Mouse (Mus musculus): ENCODE measurements around the gene Rreb1. TPM values are rescaled to one million over a fixed set of nuclear protein-coding genes. Genes with fewer than 3 reads are reported as not detected.
A peak's percentile ranks its signal among the peaks of the same experiment; 100 is the strongest.

The Rreb1 gene
- polyA plus RNA-seq, 1 experiment from 2014 or later = 4.4 TPM

DNA sequence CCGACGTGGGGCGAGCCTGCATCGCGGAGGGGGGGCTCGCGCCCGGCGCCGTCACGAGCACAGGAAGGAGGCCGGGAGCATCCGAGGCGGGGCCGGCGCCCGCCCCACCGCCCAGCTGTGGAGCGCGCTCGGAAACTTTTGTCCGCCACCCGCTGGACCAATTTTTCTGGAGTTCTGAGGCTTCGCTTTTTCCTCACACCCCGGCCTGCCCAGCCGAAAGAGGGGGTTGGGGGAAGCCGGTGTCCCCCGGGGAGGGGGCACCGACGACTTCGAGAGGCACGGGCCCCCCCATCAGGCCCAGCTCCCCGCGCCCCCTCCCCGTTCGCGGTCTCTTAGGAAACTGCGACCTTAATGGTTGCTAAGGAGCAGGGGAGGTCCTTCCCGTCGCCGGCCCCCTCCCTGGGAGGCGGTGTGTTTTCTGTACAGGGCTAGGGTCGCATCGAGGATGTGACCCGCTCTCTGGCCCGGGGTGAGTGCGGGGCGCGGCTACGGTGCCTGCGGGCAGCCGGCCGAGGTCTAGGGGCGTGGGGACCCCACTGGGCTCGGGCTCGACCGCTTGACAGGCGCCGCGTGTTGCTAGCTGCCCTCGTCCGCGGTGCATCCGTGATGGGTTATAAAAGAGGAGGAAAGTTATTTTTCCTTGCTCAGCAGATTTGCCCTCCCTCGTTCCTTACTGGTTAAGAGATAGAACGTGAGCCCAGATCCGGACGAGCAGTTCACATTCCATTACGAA lies 49.2 kb downstream of the Rreb1 start:
- Histone ChIP-seq H3K4me2 (ENCODE audit: low read depth, low read length) (peak overlapping the region; percentile 99), H3K4me1 (ENCODE audit: insufficient read depth) (peaks cover 50% of the 10 kb centered on the region), H3K27ac (ENCODE audit: low read depth) (peak overlapping the region; percentile 89), H3K27me3 (ENCODE audit: insufficient read depth, low read length) (no peaks in the 10 kb centered on the region), H3K36me3 (replicated peaks; ENCODE audit: insufficient read depth, low read length) (no peaks in the 10 kb centered on the region; the same call in 1 of the 2 replicates), H3K9ac (replicated peaks) (peak overlapping the region; percentile 86), H3K4me3 (ENCODE audit: low read depth, low read length) (peak overlapping the region; percentile 75), H3K9me3 (ENCODE audit: low read length) (no peaks in the 10 kb centered on the region)
- TF ChIP-seq EP300 (IDR thresholded peaks at IDR 0.05; ENCODE audit: low read depth) (no peak), CTCF (IDR thresholded peaks at IDR 0.05; ENCODE audit: low read depth) (peak; percentile 5; the same call in 1 of the 2 replicates)
- WGBS (ENCODE audit: insufficient replicate concordance) = under 1% methylated on average over 54 of the region's 69 CpGs
- ATAC-seq (peak; percentile 54), DNase-seq (peak; percentile 70)

DNA sequence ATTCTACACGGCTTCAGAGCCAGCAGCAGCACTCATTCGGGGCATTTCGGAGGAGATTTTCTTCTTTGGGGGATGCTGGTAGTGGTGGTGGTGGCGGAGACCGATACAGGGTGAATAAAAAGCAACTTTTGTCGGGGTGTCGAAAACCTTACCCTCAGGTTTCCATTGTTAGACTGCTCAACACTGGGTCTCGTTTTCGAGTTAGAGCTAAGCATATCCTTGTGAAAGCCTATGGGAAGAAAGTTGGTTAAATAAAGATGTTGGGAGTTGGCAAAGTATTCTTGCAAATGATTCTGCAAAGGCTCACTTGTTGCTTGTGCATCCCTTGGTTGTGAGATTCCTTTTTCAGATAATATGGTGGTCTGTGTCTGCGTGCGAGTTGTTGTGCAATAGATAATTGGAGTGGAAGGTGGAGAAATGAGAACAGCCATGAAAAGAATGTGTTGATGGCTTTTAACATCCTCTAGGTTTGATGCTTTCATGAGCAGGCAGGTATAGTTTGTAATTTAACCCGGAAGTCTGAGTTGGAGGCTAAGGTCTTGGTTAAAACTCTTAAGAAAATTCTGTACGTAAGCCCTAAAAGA lies 49.9 kb downstream of the Rreb1 start:
- Histone ChIP-seq H3K36me3 (replicated peaks; ENCODE audit: insufficient read depth, low read length) (no peaks in the 10 kb centered on the region; the same call in 1 of the 2 replicates), H3K4me2 (ENCODE audit: low read depth, low read length) (peak overlapping the region; percentile 99), H3K9me3 (ENCODE audit: low read length) (no peaks in the 10 kb centered on the region), H3K4me3 (ENCODE audit: low read depth, low read length) (peak overlapping the region; percentile 75), H3K27ac (ENCODE audit: low read depth) (peak overlapping the region; percentile 89), H3K27me3 (ENCODE audit: insufficient read depth, low read length) (no peaks in the 10 kb centered on the region), H3K9ac (replicated peaks) (peak overlapping the region; percentile 86), H3K4me1 (ENCODE audit: insufficient read depth) (peaks cover 55% of the 10 kb centered on the region)
- 8% methylated on average over 13 of the region's 13 CpGs for WGBS (ENCODE audit: insufficient replicate concordance)
- no peak for ATAC-seq
- DNase-seq = no peak
- TF ChIP-seq EP300 (IDR thresholded peaks at IDR 0.05; ENCODE audit: low read depth) (no peak), CTCF (IDR thresholded peaks at IDR 0.05; ENCODE audit: low read depth) (no peak)

DNA sequence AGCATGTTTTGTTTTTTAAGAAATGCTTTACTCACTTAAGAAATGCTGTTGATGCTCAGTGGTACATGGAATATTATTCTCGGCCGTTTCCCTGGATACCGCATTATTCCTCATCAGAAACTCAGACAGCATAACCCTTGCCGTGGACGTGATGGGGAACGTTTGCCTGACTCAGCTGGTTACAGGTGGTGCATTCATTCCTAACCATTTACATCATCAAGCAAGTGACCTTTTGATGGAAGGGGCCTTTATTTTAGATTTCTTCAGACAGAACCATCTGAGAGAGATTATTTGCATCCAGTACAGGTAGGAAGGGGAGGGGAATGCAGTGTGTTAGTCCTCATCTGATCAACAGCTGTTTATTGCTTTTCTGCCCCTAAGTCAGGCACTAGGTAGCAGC lies 50.7 kb downstream of the Rreb1 start:
- Histone ChIP-seq H3K4me1 (ENCODE audit: insufficient read depth) (peaks cover 62% of the 10 kb centered on the region), H3K9ac (replicated peaks) (no peak overlapping the region)
- WGBS (ENCODE audit: insufficient replicate concordance) = 57% methylated on average over 6 of the region's 6 CpGs

DNA sequence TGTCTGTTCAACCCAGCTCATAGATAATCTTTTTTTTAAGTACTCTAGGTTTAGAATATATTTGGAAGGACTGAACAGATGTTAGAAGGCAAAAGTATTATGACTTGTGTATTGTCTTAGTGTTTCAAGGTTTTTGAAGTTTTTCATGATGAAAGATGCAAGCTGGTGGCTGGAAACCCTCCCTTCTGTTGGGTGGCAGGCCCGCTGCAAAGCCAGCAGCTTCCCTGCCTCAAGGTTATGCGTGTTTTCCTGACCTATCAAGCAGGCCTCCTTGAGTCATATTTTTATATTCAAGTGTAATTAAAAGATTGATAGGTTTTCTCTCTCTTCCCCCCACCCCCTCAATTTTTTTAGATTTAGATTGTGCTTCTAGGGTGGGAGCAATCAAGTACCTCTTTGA lies 52.1 kb downstream of the Rreb1 start:
- 57% methylated on average over 2 of the region's 2 CpGs for WGBS (ENCODE audit: insufficient replicate concordance)
- no peaks in the 10 kb centered on the region; the same call in 1 of the 2 replicates for H3K36me3 ChIP-seq (replicated peaks; ENCODE audit: insufficient read depth, low read length)
- H3K27ac ChIP-seq (ENCODE audit: low read depth) = 0 out of 2 replicates have a peak overlapping the region, but pooled peaks have one; percentile 55
- TF ChIP-seq EP300 (IDR thresholded peaks at IDR 0.05; ENCODE audit: low read depth) (no peak), CTCF (IDR thresholded peaks at IDR 0.05; ENCODE audit: low read depth) (no peak)
- no peaks in the 10 kb centered on the region for H3K27me3 ChIP-seq (ENCODE audit: insufficient read depth, low read length)
- no peak overlapping the region for H3K9ac ChIP-seq (replicated peaks)
- no peak overlapping the region for H3K4me3 ChIP-seq (ENCODE audit: low read depth, low read length)
- H3K4me1 ChIP-seq (ENCODE audit: insufficient read depth) = peaks cover 57% of the 10 kb centered on the region
- H3K9me3 ChIP-seq (ENCODE audit: low read length) = no peaks in the 10 kb centered on the region
- DNase-seq (no peak), ATAC-seq (no peak)
- H3K4me2 ChIP-seq (ENCODE audit: low read depth, low read length) = no peak overlapping the region

More for the DNA sequence above, 50.7 kb downstream of the Rreb1 start:
- DNase-seq (no peak), ATAC-seq (no peak)
- Histone ChIP-seq H3K4me2 (ENCODE audit: low read depth, low read length) (peak overlapping the region; percentile 99; the same call in 1 of the 2 replicates), H3K36me3 (replicated peaks; ENCODE audit: insufficient read depth, low read length) (no peaks in the 10 kb centered on the region; the same call in 1 of the 2 replicates), H3K4me3 (ENCODE audit: low read depth, low read length) (no peak overlapping the region), H3K27ac (ENCODE audit: low read depth) (no peak overlapping the region), H3K27me3 (ENCODE audit: insufficient read depth, low read length) (no peaks in the 10 kb centered on the region), H3K9me3 (ENCODE audit: low read length) (no peaks in the 10 kb centered on the region)
- no peak for TF ChIP-seq CTCF (IDR thresholded peaks at IDR 0.05; ENCODE audit: low read depth)
- TF ChIP-seq EP300 (IDR thresholded peaks at IDR 0.05; ENCODE audit: low read depth) = no peak

DNA sequence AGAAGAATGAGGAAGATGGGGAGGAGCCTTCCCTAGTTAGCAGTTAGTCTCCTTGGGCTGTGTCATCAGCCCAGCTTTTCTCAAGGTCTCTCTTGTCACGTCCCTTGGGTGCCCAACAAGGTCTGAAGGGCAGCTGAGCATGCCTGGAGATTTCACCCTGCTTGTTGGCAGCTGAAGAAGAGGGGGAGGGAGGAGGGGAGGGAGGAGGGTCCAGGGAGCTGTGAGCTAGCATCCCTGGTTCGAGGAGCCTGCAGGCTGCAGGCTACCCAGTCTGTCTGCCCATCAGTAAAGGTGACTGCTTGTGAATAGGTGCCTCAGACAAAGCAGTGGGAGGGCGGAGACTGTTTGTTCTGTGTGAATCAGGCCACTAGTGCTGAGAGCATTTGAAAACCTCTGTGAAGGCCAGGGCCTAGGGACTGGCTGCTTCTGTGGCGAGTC lies 52.7 kb downstream of the Rreb1 start:
- Histone ChIP-seq H3K27me3 (ENCODE audit: insufficient read depth, low read length) (no peaks in the 10 kb centered on the region), H3K27ac (ENCODE audit: low read depth) (peak overlapping the region; percentile 55), H3K4me1 (ENCODE audit: insufficient read depth) (peaks cover 53% of the 10 kb centered on the region), H3K4me3 (ENCODE audit: low read depth, low read length) (no peak overlapping the region), H3K9me3 (ENCODE audit: low read length) (no peaks in the 10 kb centered on the region), H3K36me3 (replicated peaks; ENCODE audit: insufficient read depth, low read length) (no peaks in the 10 kb centered on the region; the same call in 1 of the 2 replicates), H3K9ac (replicated peaks) (no peak overlapping the region; the same call in 1 of the 2 replicates), H3K4me2 (ENCODE audit: low read depth, low read length) (no peak overlapping the region)
- DNase-seq = no peak
- no peak for ATAC-seq
- WGBS (ENCODE audit: insufficient replicate concordance) = 41% methylated on average over 4 of the region's 4 CpGs
- TF ChIP-seq CTCF (IDR thresholded peaks at IDR 0.05; ENCODE audit: low read depth) (no peak), EP300 (IDR thresholded peaks at IDR 0.05; ENCODE audit: low read depth) (no peak)

DNA sequence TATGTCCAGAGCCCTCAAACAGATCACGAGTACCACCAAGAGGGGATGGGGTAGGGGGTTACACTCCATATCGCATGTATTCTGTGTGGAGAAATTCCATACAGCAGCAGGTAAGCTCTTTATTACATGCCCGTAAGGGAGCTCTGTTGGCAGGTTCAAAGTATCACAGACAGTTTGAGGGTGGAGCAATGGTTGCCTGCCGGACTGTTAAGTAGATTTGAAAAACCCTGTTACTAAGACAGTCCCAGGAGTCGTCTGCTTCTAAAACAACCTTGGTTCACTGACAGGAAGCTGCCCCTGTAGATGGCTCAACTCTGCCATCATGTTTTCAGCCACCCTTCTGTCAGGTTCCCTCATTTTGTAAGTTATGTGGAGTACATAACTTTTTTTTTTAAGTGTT lies 54.3 kb downstream of the Rreb1 start:
- ATAC-seq (no peak), DNase-seq (no peak)
- peak overlapping the region; percentile 32 for H3K9ac ChIP-seq (replicated peaks)
- no peak overlapping the region for H3K4me3 ChIP-seq (ENCODE audit: low read depth, low read length)
- no peak for TF ChIP-seq CTCF (IDR thresholded peaks at IDR 0.05; ENCODE audit: low read depth)
- no peak for TF ChIP-seq EP300 (IDR thresholded peaks at IDR 0.05; ENCODE audit: low read depth)
- H3K4me1 ChIP-seq (ENCODE audit: insufficient read depth) = peaks cover 58% of the 10 kb centered on the region
- H3K27me3 ChIP-seq (ENCODE audit: insufficient read depth, low read length) = no peaks in the 10 kb centered on the region
- no peaks in the 10 kb centered on the region for H3K9me3 ChIP-seq (ENCODE audit: low read length)
- H3K4me2 ChIP-seq (ENCODE audit: low read depth, low read length) = no peak overlapping the region
- peak overlapping the region; percentile 79 for H3K27ac ChIP-seq (ENCODE audit: low read depth)
- H3K36me3 ChIP-seq (replicated peaks; ENCODE audit: insufficient read depth, low read length) = no peaks in the 10 kb centered on the region; the same call in 1 of the 2 replicates
- 31% methylated on average over 5 of the region's 5 CpGs for WGBS (ENCODE audit: insufficient replicate concordance)

All from liver, postnatal 0 days (tissue).